Mouse (Mus musculus) ES-E14 (cell line): ENCODE results near the gene Fis1. TPM values are rescaled to one million over a fixed set of nuclear protein-coding genes. Genes with fewer than 3 reads are reported as not detected.

Source experiments
- DNase-seq: peaks from one replicate; pipeline ENCODE4 v3.0.0-alpha.2; 2013; ENCODE audit warnings: low read depth, low spot score
- H3K27ac ChIP-seq: 2 replicates; pipeline ENCODE4 v1.5.1; 2012; ENCODE audit warnings: low read depth, mild to moderate bottlenecking, low read length, moderate library complexity, mixed read lengths; ENCODE audit not compliant: poor library complexity, insufficient read depth, severe bottlenecking
- H3K36me3 ChIP-seq: 2 replicates; pipeline ENCODE4 v1.6.1; 2012; ENCODE audit warnings: mild to moderate bottlenecking, low read length, moderate library complexity, mixed read lengths; ENCODE audit not compliant: control insufficient read depth, poor library complexity, insufficient read depth, severe bottlenecking
- H3K4me1 ChIP-seq, 2 experiments: fragments of 150-350 bp in 1 of 2; sonication (generic) in 1 of 2; 2 replicates each; pipeline ENCODE4 v1.6.1; 2012; ENCODE audit warnings: low read length in 2 of 2, mild to moderate bottlenecking in 1 of 2, mixed read lengths in 1 of 2; ENCODE audit not compliant: control insufficient read depth in 2 of 2, insufficient read depth in 2 of 2, poor library complexity in 1 of 2
- H3K4me3 ChIP-seq, 2 experiments: fragments of 150-350 bp in 1 of 2; sonication (generic) in 1 of 2; 2 replicates each; pipeline ENCODE4 v1.5.1; 2012; ENCODE audit warnings: low read length in 2 of 2, low read depth in 1 of 2, mild to moderate bottlenecking in 1 of 2, mixed read lengths in 1 of 2; ENCODE audit not compliant: insufficient read depth in 1 of 2, poor library complexity in 1 of 2, severe bottlenecking in 1 of 2
- H3K9ac ChIP-seq: 2 replicates; pipeline ENCODE4 v1.6.1; 2012; ENCODE audit warnings: low read depth, mild to moderate bottlenecking, low read length, mixed read lengths; ENCODE audit not compliant: poor library complexity, insufficient read depth, severe bottlenecking
- H3K9me3 ChIP-seq: fragments of 150-350 bp; sonication (generic); 2 replicates; pipeline ENCODE4 v1.6.1; 2012; ENCODE audit warnings: low read depth, mild to moderate bottlenecking, low read length; ENCODE audit not compliant: control insufficient read depth, insufficient read depth
- CHD2 ChIP-seq: IDR thresholded peaks from 2 replicates; pipeline ENCODE4 v1.6.1; 2014; ENCODE audit warnings: mild to moderate bottlenecking, low read depth, low read length, inconsistent platforms
- HCFC1 ChIP-seq: IDR thresholded peaks from 2 replicates; pipeline ENCODE4 v1.6.1; 2012; ENCODE audit warnings: low read length, inconsistent platforms, borderline replicate concordance; ENCODE audit not compliant: insufficient read depth
- MAFK ChIP-seq: IDR thresholded peaks from 2 replicates; pipeline ENCODE4 v1.6.1; 2014; ENCODE audit warnings: mild to moderate bottlenecking, low read depth, low read length, inconsistent platforms; ENCODE audit not compliant: insufficient read depth
- ZC3H11A ChIP-seq: IDR thresholded peaks from 2 replicates; pipeline ENCODE4 v1.6.1; 2012; ENCODE audit warnings: low read depth, mild to moderate bottlenecking, inconsistent platforms, low read length, borderline replicate concordance
- ZNF384 ChIP-seq: IDR thresholded peaks from 2 replicates; pipeline ENCODE4 v1.6.1; 2012; ENCODE audit warnings: low read depth, low read length, inconsistent platforms
- in situ Hi-C, 2 experiments: fragments of 600-800 bp; cut with MboI; formaldehyde crosslinking; loops; one replicate each; pipeline ENCODE4 v1.15.1; 2025; ENCODE audit warnings: low sequenced_read_pairs in 2 of 2, inconsistent platforms in 1 of 2; ENCODE audit not compliant: unreplicated experiment in 2 of 2
- total RNA-seq: library from RNA; depleted of rRNA; stranded (reverse); fragments of 300-350 nt; gene quantifications from 2 replicates; pipeline ENCODE4 v1.2.3, GENCODE M21; 2012

Gene Fis1
- total RNA-seq, 1 experiment = 114 TPM

GRCm38 (mm10) chr5:136919546-136920301, 33.4 kb upstream of the Fis1 start:
- no peaks in the 10 kb centered on the region for H3K9me3 ChIP-seq
- H3K4me1 ChIP-seq = peaks cover 1 to 16% of the 10 kb centered on the region in 2 experiments; a peak in 2 of 4 replicates
- peak overlapping the region; percentile 69 to 86 for H3K4me3 ChIP-seq
- peaks cover 18% of the 10 kb centered on the region for H3K36me3 ChIP-seq
- peak overlapping the region; percentile 56 for H3K9ac ChIP-seq
- no peak for DNase-seq
- TF ChIP-seq ZC3H11A (no peak), ZNF384 (no peak), CHD2 (no peak), HCFC1 (no peak), MAFK (no peak)
- H3K27ac ChIP-seq = no peak overlapping the region; the same call in 1 of the 2 replicates
- in situ Hi-C loops = loop anchor here in 1 of 2 experiments (10.0 kb wide), 1 partner anchor 195 kb away; the partner anchor contains the start of gene Trim56

GRCm38 (mm10) chr5:136922830-136923229, 30.2 kb upstream of the Fis1 start:
- H3K4me1 ChIP-seq = peaks cover 1 to 16% of the 10 kb centered on the region in 2 experiments; a peak in 2 of 4 replicates
- H3K9me3 ChIP-seq = no peaks in the 10 kb centered on the region
- H3K27ac ChIP-seq = no peak overlapping the region
- peak overlapping the region; percentile 39; the same call in 1 of the 2 replicates for H3K9ac ChIP-seq
- in situ Hi-C loops = loop anchor here in 1 of 2 experiments (10.0 kb wide), 1 partner anchor 192 kb away; the partner anchor contains the start of gene Trim56
- no peak for DNase-seq
- TF ChIP-seq ZC3H11A (no peak), CHD2 (no peak), HCFC1 (no peak)
- peaks cover 31% of the 10 kb centered on the region for H3K36me3 ChIP-seq
- H3K4me3 ChIP-seq = no peak overlapping the region

GRCm38 (mm10) chr5:136923751-136924478, 29.2 kb upstream of the Fis1 start:
- TF ChIP-seq CHD2 (no peak), ZNF384 (no peak), HCFC1 (no peak), MAFK (no peak), ZC3H11A (no peak)
- Histone ChIP-seq H3K27ac (no peak overlapping the region), H3K4me3 (no peak overlapping the region), H3K36me3 (peaks cover 34% of the 10 kb centered on the region), H3K4me1 (peaks cover 1 to 16% of the 10 kb centered on the region in 2 experiments; a peak in 2 of 4 replicates), H3K9me3 (no peaks in the 10 kb centered on the region), H3K9ac (no peak overlapping the region)
- DNase-seq = no peak
- in situ Hi-C loops = loop anchor here in 1 of 2 experiments (10.0 kb wide), 1 partner anchor 191 kb away; the partner anchor contains the start of gene Trim56

GRCm38 (mm10) chr5:136929073-136929472, 24.0 kb upstream of the Fis1 start:
- Histone ChIP-seq H3K4me1 (peaks cover 7 to 15% of the 10 kb centered on the region in 2 experiments; a peak in 3 of 4 replicates), H3K9ac (no peak overlapping the region), H3K36me3 (peaks cover 31% of the 10 kb centered on the region), H3K4me3 (no peak overlapping the region), H3K9me3 (no peaks in the 10 kb centered on the region), H3K27ac (no peak overlapping the region)
- DNase-seq = peak; percentile 80
- in situ Hi-C loops = loop anchor here in 1 of 2 experiments (10.0 kb wide), 1 partner anchor 186 kb away; the partner anchor contains the start of gene Trim56
- no peak for TF ChIP-seq HCFC1
- no peak for TF ChIP-seq ZNF384
- TF ChIP-seq ZC3H11A = peak; percentile 52; the same call in 1 of the 2 replicates
- TF ChIP-seq MAFK = no peak
- no peak for TF ChIP-seq CHD2
